Mouse (Mus musculus): Measurements from ENCODE around the gene Vmn2r111. TPM values are rescaled to one million over a fixed set of nuclear protein-coding genes. Genes with fewer than 3 reads are reported as not detected.
"Not testable (repeated sequence)": the region's sequence is repeated elsewhere in the genome, so short reads cannot be mapped to it uniquely, and the experiment has no call there.

The Vmn2r111 gene
- not detected in 2 replicates for polyA plus RNA-seq (2016; fragmentation: Nextera tagmentation; extraction: Ambion mirVana)

- not testable (repeated sequence) for H3K27ac ChIP-seq (replicated peaks); H3K4me1 ChIP-seq; H3K9me3 ChIP-seq (replicated peaks); H3K36me3 ChIP-seq; H3K27me3 ChIP-seq (ENCODE audit: low read depth, poor library complexity, severe bottlenecking); H3K4me3 ChIP-seq; DNase-seq (ENCODE audit: low spot score)
- WGBS, result 71% methylated on average over 1 of the region's 1 CpGs
Measured at GRCm38 (mm10) chr17:22573382-22573781, at the start of gene Vmn2r111. Gene Vmn2r111 (minus strand): TSS chr17:22573482.

- not testable (repeated sequence) for H3K4me3 ChIP-seq; H3K4me1 ChIP-seq; H3K27me3 ChIP-seq (ENCODE audit: low read depth, poor library complexity, severe bottlenecking); H3K36me3 ChIP-seq; H3K27ac ChIP-seq (replicated peaks); DNase-seq (ENCODE audit: low spot score); H3K9me3 ChIP-seq (replicated peaks)
Measured at GRCm38 (mm10) chr17:22600651-22601050, 27.4 kb upstream of the Vmn2r111 start, which contains the start of gene Vmn2r112. Gene Vmn2r112 (plus strand): TSS chr17:22600951.

- not testable (repeated sequence) for H3K36me3 ChIP-seq; H3K4me1 ChIP-seq; H3K27ac ChIP-seq (replicated peaks); H3K4me3 ChIP-seq; DNase-seq (ENCODE audit: low spot score); H3K27me3 ChIP-seq (ENCODE audit: low read depth, poor library complexity, severe bottlenecking); H3K9me3 ChIP-seq (replicated peaks)
- 84% methylated on average over 7 of the region's 7 CpGs for WGBS
Measured at GRCm38 (mm10) chr17:22520467-22520866, 52.8 kb downstream of the Vmn2r111 start.

GRCm38 (mm10) chr17:22520037-22520436, 53.2 kb downstream of the Vmn2r111 start:
- not testable (repeated sequence) for H3K36me3 ChIP-seq; H3K27ac ChIP-seq (replicated peaks); H3K27me3 ChIP-seq (ENCODE audit: low read depth, poor library complexity, severe bottlenecking); H3K4me1 ChIP-seq; DNase-seq (ENCODE audit: low spot score); H3K4me3 ChIP-seq
- WGBS, result 75% methylated on average over 3 of the region's 3 CpGs
- peaks cover 11% of the 10 kb centered on the region; the same call in 1 of the 2 replicates for H3K9me3 ChIP-seq (replicated peaks)

- no peak overlapping the region for H3K4me3 ChIP-seq
- H3K27ac ChIP-seq (replicated peaks), result no peak overlapping the region
- no peak for DNase-seq (ENCODE audit: low spot score)
- no peaks in the 10 kb centered on the region for H3K4me1 ChIP-seq
- H3K36me3 ChIP-seq, result no peaks in the 10 kb centered on the region
- WGBS, result 82% methylated on average over 4 of the region's 4 CpGs
- H3K9me3 ChIP-seq (replicated peaks), result peaks cover 20% of the 10 kb centered on the region
- no peaks in the 10 kb centered on the region for H3K27me3 ChIP-seq (ENCODE audit: low read depth, poor library complexity, severe bottlenecking)
Measured at GRCm38 (mm10) chr17:22497120-22497519, 76.2 kb downstream of the Vmn2r111 start.

Other genes with a start within 250 kb of the Vmn2r111 start
- 14.8 TPM in 2 replicates for gene Zfp944, start 212.1 kb downstream of the Vmn2r111 start, polyA plus RNA-seq (2016; fragmentation: Nextera tagmentation; extraction: Ambion mirVana)
- gene Zfp758, start 212.0 kb downstream of the Vmn2r111 start, polyA plus RNA-seq (2016; fragmentation: Nextera tagmentation; extraction: Ambion mirVana), result 7.7 and 9.0 TPM in 2 replicates
- gene Zfp946, start 149.3 kb downstream of the Vmn2r111 start, polyA plus RNA-seq (2016; fragmentation: Nextera tagmentation; extraction: Ambion mirVana), result 21.5 and 23.6 TPM in 2 replicates
- not detected in 2 replicates for gene Vmn2r112, start 27.5 kb upstream of the Vmn2r111 start, polyA plus RNA-seq (2016; fragmentation: Nextera tagmentation; extraction: Ambion mirVana)